Mouse (Mus musculus): ENCODE results near the gene Hcn3.

GRCm38 (mm10) chr3:89101812-89102494 is 58.0 kb downstream of the Hcn3 start, which contains the start of gene Fdps:
- TF ChIP-seq EP300 (IDR thresholded peaks at IDR 0.05; ENCODE audit: low read depth), result no peak
- no peak for TF ChIP-seq CTCF (IDR thresholded peaks at IDR 0.05; ENCODE audit: low read depth)

Measured in heart, postnatal 0 days (tissue).